Mouse (Mus musculus) embryonic stem cell, embryonic (primary cell): ENCODE measurements around the gene Hcar1.

Source experiments
- CTCF ChIA-PET, 4 experiments: fragments of 300-600 bp in 2 of 4; fragments of 350-600 bp in 2 of 4; sonication (Branson Sonifier 250); formaldehyde crosslinking; loops; one replicate each; lab custom pipeline; 2022; ENCODE audit warnings: inconsistent platforms in 2 of 4; lab: Charles Lee
- POLR2A ChIA-PET, 4 experiments: fragments of 300-600 bp in 2 of 4; fragments of 350-600 bp in 2 of 4; sonication (Branson Sonifier 250); formaldehyde crosslinking; loops; one replicate each; lab custom pipeline; 2022; ENCODE audit warnings: antibody characterized with exemption in 4 of 4, inconsistent platforms in 1 of 4; lab: Charles Lee

The Hcar1 gene

GRCm38 (mm10) chr5:123842221-123842934 lies 37.4 kb downstream of the Hcar1 start:
- ChIA-PET CTCF (interaction anchor here in 1 of 4 experiments (0.6 kb wide), 1 partner anchor 24 kb away, joined by 3 read pairs; no protein-coding TSS in a partner anchor), POLR2A (no interaction called here)

- CTCF ChIA-PET = interaction anchor here in 2 of 4 experiments (0.6 to 1.2 kb wide), 3 partner anchors 68 to 539 kb away, joined by 3 to 4 read pairs (median 4); no protein-coding TSS in a partner anchor
- POLR2A ChIA-PET = interaction anchor here in 3 of 4 experiments (0.6 to 1.5 kb wide), 7 partner anchors 23 to 93 kb away, joined by 3 to 4 read pairs (median 4); partner anchors contain the start of genes Ccdc62 (in 1 of the 3) and Rsrc2 (in 1 of the 3)
Measured at GRCm38 (mm10) chr5:123837371-123837770, 42.4 kb downstream of the Hcar1 start.

GRCm38 (mm10) chr5:123834836-123835235 lies 45.0 kb downstream of the Hcar1 start:
- ChIA-PET POLR2A (no interaction called here), CTCF (no interaction called here)

GRCm38 (mm10) chr5:123832309-123832708 lies 47.5 kb downstream of the Hcar1 start:
- POLR2A ChIA-PET = interaction anchor here in 1 of 4 experiments (1.5 to 1.9 kb wide), 2 partner anchors 8 to 98 kb away, joined by 3 to 5 read pairs; partner anchors contain the start of gene Ccdc62

GRCm38 (mm10) chr5:123827659-123828091 lies 52.1 kb downstream of the Hcar1 start:
- ChIA-PET POLR2A (interaction anchor here in 1 of 4 experiments (0.6 to 1.1 kb wide), 2 partner anchors 79 to 547 kb away, joined by 4 read pairs; partner anchors contain the start of gene Rsrc2), CTCF (interaction anchor here in 2 of 4 experiments (0.6 to 1.2 kb wide), 2 partner anchors 169 to 576 kb away, joined by 3 read pairs; partner anchors contain the start of gene Wdr66 (in 1 of the 2))

More at GRCm38 (mm10) chr5:123832309-123832708, 47.5 kb downstream of the Hcar1 start:
- CTCF ChIA-PET = interaction anchor here in 1 of 4 experiments (1.1 kb wide), 1 partner anchor 324 kb away, joined by 3 read pairs; no protein-coding TSS in a partner anchor
